Mouse (Mus musculus): ENCODE results near the gene Celf3. TPM values are rescaled to one million over a fixed set of nuclear protein-coding genes. Genes with fewer than 3 reads are reported as not detected.

Gene Celf3
- polyA plus RNA-seq, 1 experiment from 2014 or later: 0.80 TPM

GRCm38 (mm10) chr3:94443597-94443964, 34.5 kb upstream of the Celf3 start, which contains the start of gene Oaz3:
Oaz3 (minus strand) TSS chr3:94443915.
- H3K27me3 ChIP-seq (replicated peaks; ENCODE audit: insufficient read depth, low read length): no peaks in the 10 kb centered on the region
- peak within 1 kb of the TSS; percentile 68 for H3K27ac ChIP-seq (ENCODE audit: low read length)
- peak within 1 kb of the TSS; percentile 87 for H3K4me3 ChIP-seq (ENCODE audit: low read depth, low read length)
- no peaks in the 10 kb centered on the region; the same call in none of the 2 replicates for H3K36me3 ChIP-seq (ENCODE audit: insufficient read depth, low read length)
- H3K4me1 ChIP-seq (ENCODE audit: insufficient read depth, low read depth, low read length): no peaks in the 10 kb centered on the region
- H3K9ac ChIP-seq (replicated peaks; ENCODE audit: low read depth): peak within 1 kb of the TSS; percentile 93
- WGBS: under 1% methylated on average over 24 of the region's 24 CpGs
- H3K9me3 ChIP-seq (ENCODE audit: low read length): no peaks in the 10 kb centered on the region
- ATAC-seq (peak; percentile 55), DNase-seq (ENCODE audit: low spot score) (no peak)
- H3K4me2 ChIP-seq (replicated peaks; ENCODE audit: low read depth, low read length): peak within 1 kb of the TSS; percentile 90
- no peak for TF ChIP-seq EP300 (IDR thresholded peaks at IDR 0.05)
- no peak for TF ChIP-seq CTCF (IDR thresholded peaks at IDR 0.05)

- WGBS: 91% methylated on average over 2 of the region's 2 CpGs
- ATAC-seq (no peak), DNase-seq (ENCODE audit: low spot score) (no peak)
- Histone ChIP-seq H3K27ac (ENCODE audit: low read length) (no peak overlapping the region), H3K27me3 (replicated peaks; ENCODE audit: insufficient read depth, low read length) (no peaks in the 10 kb centered on the region), H3K4me1 (ENCODE audit: insufficient read depth, low read depth, low read length) (no peaks in the 10 kb centered on the region), H3K4me3 (ENCODE audit: low read depth, low read length) (no peak overlapping the region), H3K4me2 (replicated peaks; ENCODE audit: low read depth, low read length) (no peak overlapping the region), H3K9me3 (ENCODE audit: low read length) (no peaks in the 10 kb centered on the region), H3K9ac (replicated peaks; ENCODE audit: low read depth) (no peak overlapping the region), H3K36me3 (ENCODE audit: insufficient read depth, low read length) (no peaks in the 10 kb centered on the region; the same call in none of the 2 replicates)
- TF ChIP-seq EP300 (IDR thresholded peaks at IDR 0.05) (no peak), CTCF (IDR thresholded peaks at IDR 0.05) (no peak)
These were observed 28.7 kb upstream of the Celf3 start for GRCm38 (mm10) chr3:94449377-94449776.

- Histone ChIP-seq H3K27me3 (replicated peaks; ENCODE audit: insufficient read depth, low read length) (no peaks in the 10 kb centered on the region), H3K9me3 (ENCODE audit: low read length) (no peaks in the 10 kb centered on the region), H3K36me3 (ENCODE audit: insufficient read depth, low read length) (no peaks in the 10 kb centered on the region), H3K4me1 (ENCODE audit: insufficient read depth, low read depth, low read length) (no peaks in the 10 kb centered on the region), H3K4me2 (replicated peaks; ENCODE audit: low read depth, low read length) (no peak overlapping the region), H3K4me3 (ENCODE audit: low read depth, low read length) (no peak overlapping the region), H3K27ac (ENCODE audit: low read length) (no peak overlapping the region), H3K9ac (replicated peaks; ENCODE audit: low read depth) (no peak overlapping the region)
- WGBS: 2% methylated on average over 12 of the region's 12 CpGs
- ATAC-seq (peak; percentile 96), DNase-seq (ENCODE audit: low spot score) (peak; percentile 97)
- TF ChIP-seq EP300 (IDR thresholded peaks at IDR 0.05) (no peak), CTCF (IDR thresholded peaks at IDR 0.05) (peak; percentile 89)
These were observed 21.5 kb upstream of the Celf3 start for GRCm38 (mm10) chr3:94456529-94457000.

- no peak for TF ChIP-seq CTCF (IDR thresholded peaks at IDR 0.05)
- no peaks in the 10 kb centered on the region for H3K4me1 ChIP-seq (ENCODE audit: insufficient read depth, low read depth, low read length)
- WGBS: 70% methylated on average over 3 of the region's 3 CpGs
- H3K9me3 ChIP-seq (ENCODE audit: low read length): no peaks in the 10 kb centered on the region
- no peak overlapping the region for H3K4me2 ChIP-seq (replicated peaks; ENCODE audit: low read depth, low read length)
- H3K9ac ChIP-seq (replicated peaks; ENCODE audit: low read depth): no peak overlapping the region
- ATAC-seq (no peak), DNase-seq (ENCODE audit: low spot score) (no peak)
- no peak overlapping the region for H3K4me3 ChIP-seq (ENCODE audit: low read depth, low read length)
- no peak overlapping the region for H3K27ac ChIP-seq (ENCODE audit: low read length)
- H3K27me3 ChIP-seq (replicated peaks; ENCODE audit: insufficient read depth, low read length): no peaks in the 10 kb centered on the region
- H3K36me3 ChIP-seq (ENCODE audit: insufficient read depth, low read length): no peaks in the 10 kb centered on the region
These were observed 21.0 kb upstream of the Celf3 start for GRCm38 (mm10) chr3:94457055-94457454.

GRCm38 (mm10) chr3:94459834-94460233, 18.3 kb upstream of the Celf3 start:
- Histone ChIP-seq H3K27ac (ENCODE audit: low read length) (no peak overlapping the region), H3K36me3 (ENCODE audit: insufficient read depth, low read length) (no peaks in the 10 kb centered on the region), H3K9me3 (ENCODE audit: low read length) (no peaks in the 10 kb centered on the region), H3K4me2 (replicated peaks; ENCODE audit: low read depth, low read length) (no peak overlapping the region), H3K4me3 (ENCODE audit: low read depth, low read length) (no peak overlapping the region), H3K9ac (replicated peaks; ENCODE audit: low read depth) (no peak overlapping the region), H3K4me1 (ENCODE audit: insufficient read depth, low read depth, low read length) (no peaks in the 10 kb centered on the region), H3K27me3 (replicated peaks; ENCODE audit: insufficient read depth, low read length) (no peaks in the 10 kb centered on the region)
- WGBS: 79% methylated on average over 2 of the region's 2 CpGs
- DNase-seq (ENCODE audit: low spot score) (no peak), ATAC-seq (no peak)
- TF ChIP-seq EP300 (IDR thresholded peaks at IDR 0.05): no peak
- no peak for TF ChIP-seq CTCF (IDR thresholded peaks at IDR 0.05)

GRCm38 (mm10) chr3:94463926-94464578, 14.0 kb upstream of the Celf3 start:
- Histone ChIP-seq H3K9me3 (ENCODE audit: low read length) (no peaks in the 10 kb centered on the region), H3K4me1 (ENCODE audit: insufficient read depth, low read depth, low read length) (no peaks in the 10 kb centered on the region), H3K4me3 (ENCODE audit: low read depth, low read length) (no peak overlapping the region), H3K4me2 (replicated peaks; ENCODE audit: low read depth, low read length) (no peak overlapping the region), H3K27ac (ENCODE audit: low read length) (no peak overlapping the region), H3K36me3 (ENCODE audit: insufficient read depth, low read length) (no peaks in the 10 kb centered on the region), H3K27me3 (replicated peaks; ENCODE audit: insufficient read depth, low read length) (no peaks in the 10 kb centered on the region), H3K9ac (replicated peaks; ENCODE audit: low read depth) (no peak overlapping the region)
- ATAC-seq (peak; percentile 95), DNase-seq (ENCODE audit: low spot score) (peak; percentile 87)
- TF ChIP-seq EP300 (IDR thresholded peaks at IDR 0.05) (no peak), CTCF (IDR thresholded peaks at IDR 0.05) (no peak)
- WGBS: 37% methylated on average over 11 of the region's 11 CpGs
